Mouse (Mus musculus) heart, embryonic 10.5 days (tissue): Measurements from ENCODE around the gene Ado. TPM values are rescaled to one million over a fixed set of nuclear protein-coding genes. Genes with fewer than 3 reads are reported as not detected.

ENCODE experiments used
- DNase-seq: peaks from one replicate; pipeline ENCODE4 v3.0.0-alpha.2; 2017; ENCODE audit warnings: low spot score
- H3K27ac ChIP-seq: fragments of 300-500 bp; sonication (generic); 2 replicates; pipeline ENCODE4 v1.5.1; 2016; ENCODE audit warnings: mild to moderate bottlenecking
- H3K27me3 ChIP-seq: fragments of 300-500 bp; sonication (generic); 2 replicates; pipeline ENCODE4 v1.6.1; 2016; ENCODE audit warnings: mild to moderate bottlenecking; ENCODE audit not compliant: poor library complexity, insufficient read depth, severe bottlenecking
- H3K36me3 ChIP-seq: fragments of 300-500 bp; sonication (generic); 2 replicates; pipeline ENCODE4 v1.6.1; 2016; ENCODE audit warnings: mild to moderate bottlenecking, moderate library complexity
- H3K4me1 ChIP-seq: fragments of 300-500 bp; sonication (generic); 2 replicates; pipeline ENCODE4 v1.6.1; 2016; ENCODE audit warnings: mild to moderate bottlenecking
- H3K4me3 ChIP-seq: fragments of 300-500 bp; sonication (generic); 2 replicates; pipeline ENCODE4 v1.5.1; 2016; ENCODE audit warnings: mild to moderate bottlenecking, moderate library complexity
- H3K9me3 ChIP-seq: fragments of 300-500 bp; sonication (generic); 2 replicates; pipeline ENCODE4 v1.6.1; 2016; ENCODE audit warnings: mild to moderate bottlenecking, moderate library complexity
- WGBS: fragments of 180-500 bp; shearing (Covaris S2); methylation state at CpG from one replicate; pipeline ENCODE4 v1.1.7; 2016; 5-methylcytosine and 5-hydroxymethylcytosine counted together
- polyA plus RNA-seq: library from polyadenylated mRNA; unstranded; fragments of >200 nt; fragmentation: Nextera tagmentation; extraction: Ambion mirVana; gene quantifications from 2 replicates; pipeline ENCODE4 v1.2.1, GENCODE M21; 2016

The Ado gene
- polyA plus RNA-seq = 63.5 and 67.7 TPM in 2 replicates

DNA sequence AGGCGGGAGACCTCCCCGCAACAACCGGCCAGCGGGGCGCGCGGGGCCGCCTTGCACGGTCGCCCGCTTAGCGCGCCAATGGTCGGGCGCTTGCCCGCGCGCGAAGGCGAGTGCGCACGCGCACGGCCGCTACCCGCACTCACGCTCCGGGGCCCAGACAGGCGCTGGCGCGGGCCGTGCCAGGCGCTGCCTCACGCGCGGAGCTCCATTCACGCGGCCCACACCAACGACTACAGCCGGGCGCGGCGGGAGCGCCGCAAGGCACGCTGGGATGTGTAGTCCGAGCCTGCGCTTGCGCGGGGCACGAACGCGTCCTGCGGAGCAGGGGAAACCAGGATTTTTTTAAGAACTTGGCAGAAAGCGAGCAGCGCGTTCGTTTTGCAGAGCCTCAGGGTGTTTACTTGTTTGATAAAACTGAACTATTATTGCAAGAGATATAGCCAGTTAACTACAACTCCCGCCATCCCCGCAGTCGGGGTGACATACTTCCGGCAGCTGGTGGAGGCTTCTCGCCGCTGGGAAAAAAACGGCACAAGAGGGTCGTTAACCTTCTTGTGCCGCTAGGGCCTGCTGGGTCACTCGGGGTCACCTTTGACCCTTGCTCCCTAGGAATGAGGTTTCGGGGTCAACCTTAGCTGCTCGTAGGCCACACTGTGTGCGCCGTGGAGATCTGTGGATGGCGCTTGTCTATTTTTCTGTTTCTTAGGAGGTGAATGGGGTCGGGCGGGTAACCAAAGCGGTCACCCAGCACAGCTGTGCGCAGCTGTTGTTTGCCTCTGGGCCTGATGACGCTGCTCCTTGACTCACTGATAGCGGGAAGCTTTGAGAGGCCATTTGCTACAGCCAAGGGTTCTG is at the start of gene Ado:
Gene Ado (minus strand): TSS at position 79 of the 855 bp plus-strand sequence.
- peak; percentile 95 for DNase-seq
- Histone ChIP-seq H3K36me3 (0 out of 2 replicates have a peak, but pooled peaks cover 3% of the 10 kb centered on the region), H3K27ac (peak within 1 kb of the TSS; percentile 99), H3K4me1 (peaks cover 33% of the 10 kb centered on the region), H3K9me3 (no peaks in the 10 kb centered on the region), H3K27me3 (no peaks in the 10 kb centered on the region), H3K4me3 (peak within 1 kb of the TSS; percentile 95)
- under 1% methylated on average over 79 of the region's 79 CpGs for WGBS

DNA sequence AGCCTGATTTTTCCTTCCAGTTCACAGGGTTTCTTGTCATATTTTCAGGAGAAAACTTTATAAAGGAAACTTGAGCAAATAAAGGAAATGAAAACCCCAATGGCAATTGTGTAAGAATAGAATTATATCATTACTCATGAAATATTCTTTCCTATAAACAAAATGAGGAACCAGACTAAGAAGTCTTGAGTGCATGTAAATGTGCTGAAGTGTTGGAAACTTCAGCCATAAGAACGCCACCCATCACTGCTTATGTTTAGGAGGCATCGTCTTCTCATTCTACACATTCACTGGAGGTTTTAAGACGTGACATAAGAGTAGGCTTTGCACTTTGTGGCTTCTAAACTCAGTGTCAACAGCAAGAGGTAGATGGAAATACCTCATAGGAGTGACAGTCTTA is 46.5 kb upstream of the Ado start:
- Histone ChIP-seq H3K4me1 (no peaks in the 10 kb centered on the region), H3K27me3 (no peaks in the 10 kb centered on the region), H3K9me3 (no peaks in the 10 kb centered on the region), H3K36me3 (no peaks in the 10 kb centered on the region), H3K4me3 (no peak overlapping the region), H3K27ac (no peak overlapping the region)
- 78% methylated on average over 3 of the region's 3 CpGs for WGBS
- DNase-seq = no peak

DNA sequence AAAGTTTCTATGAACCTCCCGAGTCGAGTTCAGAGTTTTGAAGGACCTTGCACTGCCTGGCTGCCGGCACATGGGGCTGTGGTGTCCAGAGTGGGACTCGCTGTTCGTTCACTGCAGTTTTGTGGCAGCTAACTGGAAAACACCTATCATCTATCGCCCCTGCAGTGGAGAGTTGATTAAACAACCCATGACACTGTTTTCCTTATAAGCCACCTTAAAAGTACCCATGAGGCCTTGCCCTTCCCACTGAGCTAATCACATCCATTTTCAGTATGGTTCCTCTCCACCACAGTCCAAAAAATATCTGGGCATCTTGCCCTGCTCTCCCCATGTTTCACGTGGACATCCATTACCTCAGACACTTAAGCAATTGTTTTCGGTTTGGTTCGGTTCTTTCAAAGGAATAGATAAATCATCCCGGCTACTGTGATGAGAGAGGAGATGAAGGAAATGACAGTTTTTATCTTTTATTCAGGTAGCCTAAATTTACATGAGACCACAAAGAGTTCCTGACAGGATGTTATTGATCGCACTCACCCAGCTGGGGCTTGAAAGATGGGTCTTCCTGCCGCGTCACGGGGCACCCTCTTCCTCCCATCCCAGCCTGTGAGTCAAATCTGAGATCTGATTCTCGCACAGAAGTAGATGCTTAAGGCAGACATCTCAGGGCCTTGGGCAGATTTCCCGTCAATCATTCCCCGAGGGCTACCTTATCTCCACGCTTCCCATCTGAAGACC is 37.3 kb upstream of the Ado start:
- no peaks in the 10 kb centered on the region for H3K9me3 ChIP-seq
- no peak for DNase-seq
- H3K27me3 ChIP-seq = no peaks in the 10 kb centered on the region
- H3K36me3 ChIP-seq = no peaks in the 10 kb centered on the region
- H3K4me3 ChIP-seq = no peak overlapping the region
- H3K4me1 ChIP-seq = peaks cover 4% of the 10 kb centered on the region; the same call in 1 of the 2 replicates
- 79% methylated on average over 18 of the region's 18 CpGs for WGBS
- H3K27ac ChIP-seq = no peak overlapping the region

DNA sequence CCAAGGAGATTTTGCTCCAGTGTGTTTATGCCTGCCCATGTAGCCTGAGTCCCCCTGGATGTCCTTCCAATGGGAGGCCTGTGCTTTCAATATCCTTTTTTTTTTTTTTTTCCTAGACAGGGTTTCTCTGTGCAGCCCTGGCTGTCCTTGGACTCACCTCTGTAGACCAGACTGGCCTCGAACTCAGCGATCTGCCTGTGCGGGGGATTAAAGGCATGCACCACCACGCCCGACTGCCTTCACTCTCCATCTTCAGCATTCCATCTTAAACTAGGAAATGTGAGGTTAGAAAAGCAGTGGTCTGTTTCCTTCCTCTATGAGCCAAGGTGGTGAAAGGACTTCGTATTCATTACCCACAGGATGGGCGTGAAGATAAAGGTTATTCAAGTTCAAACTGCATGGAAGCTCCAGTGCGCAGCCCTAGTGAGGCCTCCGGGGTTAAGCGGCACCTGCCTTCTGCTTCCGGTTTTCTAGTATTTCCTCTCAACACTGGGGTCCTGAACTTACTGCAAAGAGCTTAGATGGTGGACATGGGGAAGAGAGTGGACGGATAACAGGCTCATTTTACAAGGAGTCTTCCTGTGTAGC is 33.0 kb upstream of the Ado start:
- Histone ChIP-seq H3K36me3 (no peaks in the 10 kb centered on the region), H3K9me3 (no peaks in the 10 kb centered on the region), H3K27ac (no peak overlapping the region), H3K4me1 (peaks cover 10% of the 10 kb centered on the region), H3K4me3 (no peak overlapping the region), H3K27me3 (no peaks in the 10 kb centered on the region)
- 66% methylated on average over 12 of the region's 12 CpGs for WGBS
- no peak for DNase-seq

DNA sequence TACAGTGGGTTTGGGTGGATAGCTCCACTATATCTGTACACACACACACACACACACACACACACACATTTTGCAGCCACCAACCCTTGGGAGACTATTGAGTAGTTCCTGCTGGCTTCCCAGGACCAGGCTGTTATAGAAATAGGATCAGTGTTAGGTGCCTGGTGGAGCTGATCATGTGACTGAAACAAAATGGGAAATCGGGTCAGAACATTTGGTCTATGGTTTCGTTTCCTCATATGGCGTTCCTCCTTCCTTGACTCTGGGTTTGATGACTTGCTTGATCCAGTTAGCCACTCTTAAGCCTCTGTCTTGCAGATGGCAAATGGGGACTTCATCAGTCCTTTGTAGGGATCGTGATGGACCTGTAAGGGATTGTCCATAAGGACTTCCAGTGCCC is 31.1 kb upstream of the Ado start:
- 85% methylated on average over 4 of the region's 4 CpGs for WGBS

DNA sequence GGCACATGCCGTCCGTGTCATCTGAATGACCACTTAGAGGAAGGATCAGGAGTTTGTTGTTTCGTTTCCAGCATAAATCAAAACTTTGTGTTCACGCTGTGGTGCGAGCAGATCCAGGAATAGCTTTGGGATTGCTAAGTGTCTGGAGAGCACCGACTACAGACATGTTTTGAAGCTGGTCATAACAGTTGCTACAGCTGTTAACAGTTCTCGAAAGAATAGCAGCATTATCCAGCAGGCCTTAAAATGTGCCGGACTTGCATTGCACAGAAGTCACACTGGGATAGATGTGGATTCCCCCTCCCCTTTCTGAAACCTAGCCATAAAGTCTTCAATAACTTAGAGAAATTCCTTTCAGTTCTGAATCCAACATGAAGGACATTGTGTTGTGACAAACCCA is 24.6 kb upstream of the Ado start:
- peaks cover 3% of the 10 kb centered on the region for H3K4me1 ChIP-seq

More for the DNA sequence above, 31.1 kb upstream of the Ado start:
- no peak overlapping the region for H3K4me3 ChIP-seq
- H3K4me1 ChIP-seq = peaks cover 10% of the 10 kb centered on the region
- H3K27ac ChIP-seq = no peak overlapping the region
- H3K36me3 ChIP-seq = no peaks in the 10 kb centered on the region
- H3K27me3 ChIP-seq = no peaks in the 10 kb centered on the region
- H3K9me3 ChIP-seq = no peaks in the 10 kb centered on the region
- DNase-seq = no peak

DNA sequence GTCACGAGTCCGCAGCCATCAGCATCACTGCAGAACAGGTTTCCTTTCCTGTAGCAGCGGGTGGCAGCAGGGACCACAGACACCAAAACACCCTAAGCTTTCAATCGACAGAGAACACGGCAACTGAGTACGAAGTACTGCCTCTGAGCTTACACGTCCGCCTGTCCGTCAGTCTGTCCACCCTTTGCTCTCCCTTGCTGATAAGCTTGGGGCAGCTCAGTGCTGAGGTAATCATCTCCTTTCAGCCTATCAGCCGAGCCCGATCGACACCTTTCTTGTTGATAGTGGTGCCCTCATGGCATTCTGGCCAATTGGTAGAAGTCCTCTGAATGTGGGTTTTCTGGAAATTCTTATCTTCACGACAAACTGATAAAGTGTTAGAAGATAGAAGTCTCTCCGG is 22.7 kb upstream of the Ado start:
- 46% methylated on average over 14 of the region's 14 CpGs for WGBS
- H3K27me3 ChIP-seq = no peaks in the 10 kb centered on the region
- H3K9me3 ChIP-seq = no peaks in the 10 kb centered on the region
- no peak for DNase-seq
- no peak overlapping the region for H3K27ac ChIP-seq
- no peak overlapping the region for H3K4me3 ChIP-seq
- H3K4me1 ChIP-seq = no peaks in the 10 kb centered on the region; the same call in 1 of the 2 replicates
- H3K36me3 ChIP-seq = no peaks in the 10 kb centered on the region

More for the DNA sequence above, 24.6 kb upstream of the Ado start:
- WGBS = 67% methylated on average over 8 of the region's 8 CpGs
- Histone ChIP-seq H3K9me3 (no peaks in the 10 kb centered on the region), H3K36me3 (no peaks in the 10 kb centered on the region), H3K27ac (no peak overlapping the region), H3K4me3 (no peak overlapping the region), H3K27me3 (no peaks in the 10 kb centered on the region)
- no peak for DNase-seq

DNA sequence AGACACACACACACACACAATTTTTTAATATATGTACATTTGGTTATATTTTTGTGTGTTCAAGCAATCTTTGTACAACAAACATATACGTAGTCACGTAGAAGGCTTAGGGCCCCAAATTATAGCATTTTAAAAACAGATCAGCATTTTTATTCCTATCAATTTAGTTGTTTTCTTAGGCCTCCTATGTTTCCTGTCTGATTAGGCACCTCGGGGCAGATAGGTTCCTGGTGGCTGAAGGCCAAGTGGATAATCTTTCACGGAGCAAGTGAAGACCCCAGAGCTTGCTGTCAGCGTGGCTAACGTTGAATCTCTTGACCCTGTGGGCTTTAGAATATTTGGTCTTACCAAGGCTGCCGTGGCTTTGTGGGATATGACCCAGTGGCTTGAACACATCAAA is 20.8 kb upstream of the Ado start:
- no peak for DNase-seq
- H3K4me3 ChIP-seq = no peak overlapping the region
- peaks cover 7% of the 10 kb centered on the region; the same call in 1 of the 2 replicates for H3K27me3 ChIP-seq
- no peaks in the 10 kb centered on the region for H3K36me3 ChIP-seq
- 55% methylated on average over 7 of the region's 7 CpGs for whole genome bisulfite sequencing
- no peak overlapping the region for H3K27ac ChIP-seq
- H3K9me3 ChIP-seq = no peaks in the 10 kb centered on the region
- H3K4me1 ChIP-seq = no peaks in the 10 kb centered on the region; the same call in 1 of the 2 replicates

DNA sequence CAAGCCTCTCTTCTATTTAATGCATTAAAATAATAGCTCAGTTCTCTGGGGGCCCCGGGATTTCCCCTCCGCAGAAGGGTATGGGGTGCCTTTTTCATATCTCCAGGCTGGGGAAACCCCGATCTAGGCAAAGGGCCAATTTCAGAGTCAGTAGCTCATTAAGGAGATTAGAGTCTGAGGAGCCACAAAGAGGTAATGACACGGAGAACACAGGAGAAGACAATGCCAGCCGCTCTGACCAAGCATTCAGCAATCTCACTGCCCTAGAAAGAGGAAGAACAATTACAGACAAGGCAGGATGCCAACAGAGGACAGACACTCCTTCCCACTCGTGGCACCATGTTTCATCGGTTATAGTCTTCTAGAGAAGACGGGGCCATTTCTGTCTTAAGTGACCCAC is 17.3 kb upstream of the Ado start:
- H3K27ac ChIP-seq = no peak overlapping the region
- H3K4me3 ChIP-seq = no peak overlapping the region
- H3K36me3 ChIP-seq = no peaks in the 10 kb centered on the region
- 76% methylated on average over 8 of the region's 8 CpGs for whole genome bisulfite sequencing
- DNase-seq = no peak
- H3K27me3 ChIP-seq = peaks cover 9% of the 10 kb centered on the region; the same call in 1 of the 2 replicates
- no peaks in the 10 kb centered on the region for H3K9me3 ChIP-seq
- H3K4me1 ChIP-seq = no peaks in the 10 kb centered on the region; the same call in 1 of the 2 replicates

DNA sequence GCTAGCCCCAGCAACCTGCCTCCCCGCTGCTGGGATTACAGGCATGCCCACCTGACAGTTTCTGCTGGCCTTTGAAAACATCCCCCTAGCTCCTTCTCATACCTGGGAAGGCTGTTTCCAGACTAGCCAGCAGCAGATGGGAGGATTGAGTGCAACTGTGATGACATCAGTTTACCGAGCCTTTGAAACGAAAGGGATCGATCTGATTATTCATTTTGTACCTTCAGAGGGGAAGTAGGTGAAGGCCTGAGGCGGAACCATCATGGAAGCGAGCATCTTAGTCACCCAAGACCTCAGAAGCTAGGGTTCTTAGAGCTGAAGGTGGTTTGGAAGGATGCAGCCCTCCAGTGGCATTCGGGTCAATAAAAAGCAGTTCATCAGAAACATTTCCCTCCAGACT is 15.8 kb upstream of the Ado start:
- 88% methylated on average over 7 of the region's 7 CpGs for WGBS
- Histone ChIP-seq H3K4me1 (no peaks in the 10 kb centered on the region; the same call in 1 of the 2 replicates), H3K4me3 (no peak overlapping the region), H3K27ac (no peak overlapping the region), H3K27me3 (peaks cover 9% of the 10 kb centered on the region; the same call in 1 of the 2 replicates), H3K9me3 (no peaks in the 10 kb centered on the region), H3K36me3 (no peaks in the 10 kb centered on the region)
- DNase-seq = no peak

DNA sequence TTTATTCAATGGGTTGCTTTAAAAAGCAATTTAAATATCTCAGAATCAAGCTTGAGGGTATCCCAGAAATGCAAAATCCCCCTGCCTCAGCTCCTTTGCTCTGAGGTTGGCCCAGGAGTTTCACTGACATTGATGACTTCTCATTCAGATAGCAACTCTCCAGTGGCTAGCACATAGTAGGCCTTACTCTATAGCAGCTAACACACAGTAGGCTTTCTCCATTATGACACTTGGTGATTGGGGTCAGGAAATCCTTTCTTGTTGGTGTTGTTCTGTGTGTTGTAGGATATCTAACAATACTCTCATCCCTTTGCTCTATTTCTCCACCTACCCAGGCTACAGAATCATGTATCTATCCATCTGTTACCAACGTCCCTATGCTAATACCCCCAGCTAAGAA is 12.4 kb upstream of the Ado start:
- Histone ChIP-seq H3K36me3 (no peaks in the 10 kb centered on the region), H3K4me1 (no peaks in the 10 kb centered on the region), H3K4me3 (no peak overlapping the region), H3K9me3 (0 out of 2 replicates have a peak, but pooled peaks cover 2% of the 10 kb centered on the region), H3K27ac (no peak overlapping the region), H3K27me3 (peaks cover 9% of the 10 kb centered on the region; the same call in 1 of the 2 replicates)
- WGBS = 74% methylated on average over 1 of the region's 1 CpGs
- DNase-seq = no peak

DNA sequence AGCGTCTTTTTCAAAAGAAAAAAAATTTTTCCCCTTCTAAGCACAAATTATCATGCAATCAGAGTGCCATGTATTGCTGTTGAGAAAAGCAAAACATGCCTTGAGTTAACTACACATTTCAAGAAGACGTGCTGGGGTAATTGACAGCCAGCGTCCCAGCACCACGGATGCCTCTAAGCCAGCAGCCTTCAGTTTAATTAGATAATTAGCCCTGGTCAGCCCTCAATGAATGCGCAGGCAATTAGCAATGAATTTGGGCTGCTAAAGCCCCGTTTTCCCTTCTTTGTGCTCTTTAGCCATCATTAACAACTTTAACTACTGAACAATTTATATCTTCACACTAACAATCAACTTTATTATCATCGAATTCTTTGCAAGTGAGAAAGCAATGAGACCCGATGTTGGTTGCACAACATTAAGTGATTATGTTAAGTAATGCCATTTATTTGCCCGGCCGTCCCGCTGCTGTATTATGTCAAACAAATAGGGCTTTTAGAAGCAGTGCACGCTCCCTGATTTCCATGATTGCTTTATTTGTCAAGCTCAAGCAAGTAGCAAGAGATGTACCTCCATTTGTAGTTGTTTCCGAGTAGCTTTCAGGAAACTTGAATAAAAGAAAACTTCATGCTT is 11.1 kb upstream of the Ado start:
- Histone ChIP-seq H3K27me3 (peaks cover 6% of the 10 kb centered on the region; the same call in 1 of the 2 replicates), H3K4me1 (no peaks in the 10 kb centered on the region), H3K36me3 (no peaks in the 10 kb centered on the region), H3K27ac (no peak overlapping the region), H3K4me3 (no peak overlapping the region), H3K9me3 (0 out of 2 replicates have a peak, but pooled peaks cover 2% of the 10 kb centered on the region)
- no peak for DNase-seq
- 65% methylated on average over 13 of the region's 13 CpGs for WGBS
